Mouse (Mus musculus): ENCODE results near the gene Kctd19. TPM values are rescaled to one million over a fixed set of nuclear protein-coding genes. Genes with fewer than 3 reads are reported as not detected.
A peak's percentile ranks its signal among the peaks of the same experiment; 100 is the strongest.

Kctd19 gene
- total and polyA plus RNA-seq, 2 experiments from 2014 or later = 0.16 to 0.27 TPM

GRCm38 (mm10) chr8:105355179-105356024 lies 57.9 kb downstream of the Kctd19 start:
- Histone ChIP-seq H3K4me3 (ENCODE audit: low read depth, low read length) (no peak overlapping the region), H3K9me3 (ENCODE audit: low read length) (no peaks in the 10 kb centered on the region), H3K36me3 (ENCODE audit: insufficient read depth, low read length) (peaks cover 33% of the 10 kb centered on the region), H3K4me2 (ENCODE audit: low read depth, low read length, poor library complexity, severe bottlenecking) (no peak overlapping the region), H3K9ac (replicated peaks; ENCODE audit: low read length, poor library complexity, severe bottlenecking) (0 out of 2 replicates have a peak overlapping the region, but pooled peaks have one; percentile 19), H3K27ac (ENCODE audit: low read depth, low read length) (no peak overlapping the region), H3K27me3 (ENCODE audit: insufficient read depth, low read length) (no peaks in the 10 kb centered on the region), H3K4me1 (ENCODE audit: insufficient read depth, low read length) (peaks cover 4% of the 10 kb centered on the region; the same call in 1 of the 2 replicates)
- 50% methylated on average over 26 of the region's 26 CpGs for WGBS
- no peak for ATAC-seq (ENCODE audit: low FRiP score)
- DNase-seq (ENCODE audit: low spot score) = no peak
- TF ChIP-seq CTCF (IDR thresholded peaks at IDR 0.05) = no peak

GRCm38 (mm10) chr8:105354549-105354948 lies 58.8 kb downstream of the Kctd19 start:
- H3K4me1 ChIP-seq (ENCODE audit: insufficient read depth, low read length) = peaks cover 4% of the 10 kb centered on the region; the same call in 1 of the 2 replicates
- no peaks in the 10 kb centered on the region for H3K9me3 ChIP-seq (ENCODE audit: low read length)
- H3K9ac ChIP-seq (replicated peaks; ENCODE audit: low read length, poor library complexity, severe bottlenecking) = 0 out of 2 replicates have a peak overlapping the region, but pooled peaks have one; percentile 19
- no peak overlapping the region for H3K4me2 ChIP-seq (ENCODE audit: low read depth, low read length, poor library complexity, severe bottlenecking)
- H3K27ac ChIP-seq (ENCODE audit: low read depth, low read length) = no peak overlapping the region
- no peak for TF ChIP-seq CTCF (IDR thresholded peaks at IDR 0.05)
- H3K36me3 ChIP-seq (ENCODE audit: insufficient read depth, low read length) = peaks cover 33% of the 10 kb centered on the region
- no peak for DNase-seq (ENCODE audit: low spot score)
- no peaks in the 10 kb centered on the region for H3K27me3 ChIP-seq (ENCODE audit: insufficient read depth, low read length)
- ATAC-seq (ENCODE audit: low FRiP score) = no peak
- H3K4me3 ChIP-seq (ENCODE audit: low read depth, low read length) = no peak overlapping the region
- WGBS = 94% methylated on average over 4 of the region's 4 CpGs

- no peak overlapping the region for H3K4me3 ChIP-seq (ENCODE audit: low read depth, low read length)
- WGBS = 77% methylated on average over 8 of the region's 8 CpGs
- no peak overlapping the region for H3K4me2 ChIP-seq (ENCODE audit: low read depth, low read length, poor library complexity, severe bottlenecking)
- no peak for TF ChIP-seq CTCF (IDR thresholded peaks at IDR 0.05)
- no peaks in the 10 kb centered on the region for H3K27me3 ChIP-seq (ENCODE audit: insufficient read depth, low read length)
- peaks cover 27% of the 10 kb centered on the region for H3K36me3 ChIP-seq (ENCODE audit: insufficient read depth, low read length)
- no peaks in the 10 kb centered on the region for H3K9me3 ChIP-seq (ENCODE audit: low read length)
- H3K27ac ChIP-seq (ENCODE audit: low read depth, low read length) = no peak overlapping the region
- H3K9ac ChIP-seq (replicated peaks; ENCODE audit: low read length, poor library complexity, severe bottlenecking) = no peak overlapping the region
- no peak for ATAC-seq (ENCODE audit: low FRiP score)
- DNase-seq (ENCODE audit: low spot score) = no peak
- H3K4me1 ChIP-seq (ENCODE audit: insufficient read depth, low read length) = peaks cover 4% of the 10 kb centered on the region; the same call in 1 of the 2 replicates
These were observed 59.6 kb downstream of the Kctd19 start for GRCm38 (mm10) chr8:105353583-105354135.

- Histone ChIP-seq H3K9me3 (ENCODE audit: low read length) (no peaks in the 10 kb centered on the region), H3K27me3 (ENCODE audit: insufficient read depth, low read length) (no peaks in the 10 kb centered on the region), H3K9ac (replicated peaks; ENCODE audit: low read length, poor library complexity, severe bottlenecking) (peak overlapping the region; percentile 77; the same call in 1 of the 2 replicates), H3K4me1 (ENCODE audit: insufficient read depth, low read length) (peaks cover 6% of the 10 kb centered on the region; the same call in 1 of the 2 replicates), H3K36me3 (ENCODE audit: insufficient read depth, low read length) (peaks cover 3% of the 10 kb centered on the region), H3K4me2 (ENCODE audit: low read depth, low read length, poor library complexity, severe bottlenecking) (peak overlapping the region; percentile 96), H3K27ac (ENCODE audit: low read depth, low read length) (peak overlapping the region; percentile 28; the same call in 1 of the 2 replicates), H3K4me3 (ENCODE audit: low read depth, low read length) (peak overlapping the region; percentile 73)
- 25% methylated on average over 7 of the region's 7 CpGs for WGBS
- no peak for TF ChIP-seq CTCF (IDR thresholded peaks at IDR 0.05)
- ATAC-seq (ENCODE audit: low FRiP score) (no peak), DNase-seq (ENCODE audit: low spot score) (peak; percentile 7)
These were observed 63.1 kb downstream of the Kctd19 start for GRCm38 (mm10) chr8:105350186-105350585.

GRCm38 (mm10) chr8:105349096-105349771 lies 64.1 kb downstream of the Kctd19 start:
- no peak for TF ChIP-seq CTCF (IDR thresholded peaks at IDR 0.05)
- H3K4me3 ChIP-seq (ENCODE audit: low read depth, low read length) = peak overlapping the region; percentile 73

More at GRCm38 (mm10) chr8:105349096-105349771, 64.1 kb downstream of the Kctd19 start:
- H3K4me1 ChIP-seq (ENCODE audit: insufficient read depth, low read length) = peaks cover 6% of the 10 kb centered on the region; the same call in 1 of the 2 replicates
- ATAC-seq (ENCODE audit: low FRiP score) (peak; percentile 64), DNase-seq (ENCODE audit: low spot score) (peak; percentile 59)
- peak overlapping the region; percentile 84 for H3K27ac ChIP-seq (ENCODE audit: low read depth, low read length)
- no peaks in the 10 kb centered on the region for H3K36me3 ChIP-seq (ENCODE audit: insufficient read depth, low read length)
- H3K9ac ChIP-seq (replicated peaks; ENCODE audit: low read length, poor library complexity, severe bottlenecking) = peak overlapping the region; percentile 77
- 1% methylated on average over 14 of the region's 48 CpGs for WGBS
- H3K27me3 ChIP-seq (ENCODE audit: insufficient read depth, low read length) = no peaks in the 10 kb centered on the region
- peak overlapping the region; percentile 96 for H3K4me2 ChIP-seq (ENCODE audit: low read depth, low read length, poor library complexity, severe bottlenecking)
- H3K9me3 ChIP-seq (ENCODE audit: low read length) = no peaks in the 10 kb centered on the region

All from midbrain, postnatal 0 days (tissue).